Mouse (Mus musculus): ENCODE results near the gene Gmds.

GRCm38 (mm10) chr13:31911956-31912355 is 426.6 kb downstream of the Gmds start:
- TF ChIP-seq CHD2 (IDR thresholded peaks at IDR 0.05; ENCODE audit: low read depth, low read length) (no peak), MAFK (IDR thresholded peaks at IDR 0.05; ENCODE audit: insufficient read depth, low read depth, low read length) (no peak), ZNF384 (IDR thresholded peaks at IDR 0.05; ENCODE audit: low read depth, low read length) (no peak), HCFC1 (IDR thresholded peaks at IDR 0.05; ENCODE audit: borderline replicate concordance, insufficient read depth, low read length) (no peak)

All from ES-E14 (cell line).